Mouse (Mus musculus): Measurements from ENCODE around the gene Ahcyl1. TPM values are rescaled to one million over a fixed set of nuclear protein-coding genes. Genes with fewer than 3 reads are reported as not detected.
"Not testable (repeated sequence)": the region's sequence is repeated elsewhere in the genome, so short reads cannot be mapped to it uniquely, and the experiment has no call there.

Ahcyl1 gene
- polyA plus RNA-seq, 1 experiment from 2014 or later: 37.8 TPM

- no peaks in the 10 kb centered on the region for H3K36me3 ChIP-seq (ENCODE audit: control insufficient read depth, insufficient read depth)
- H3K9me3 ChIP-seq (ENCODE audit: control insufficient read depth): no peaks in the 10 kb centered on the region
- WGBS: 30% methylated on average over 6 of the region's 6 CpGs
- H3K27ac ChIP-seq (ENCODE audit: low read depth, low read length): no peak overlapping the region; the same call in 1 of the 2 replicates
- no peak for TF ChIP-seq CTCF (IDR thresholded peaks at IDR 0.05; ENCODE audit: low read depth)
- peaks cover 5% of the 10 kb centered on the region; the same call in 1 of the 2 replicates for H3K4me1 ChIP-seq (replicated peaks; ENCODE audit: control insufficient read depth, insufficient read depth, low read length)
- H3K9ac ChIP-seq (ENCODE audit: low read depth, low read length): no peak overlapping the region
- no peak overlapping the region for H3K4me2 ChIP-seq (replicated peaks; ENCODE audit: low read depth)
- no peak overlapping the region for H3K4me3 ChIP-seq (ENCODE audit: low read depth, low read length)
- ATAC-seq: no peak
- no peaks in the 10 kb centered on the region for H3K27me3 ChIP-seq (replicated peaks; ENCODE audit: control insufficient read depth, insufficient read depth, low read length)
Observed at GRCm38 (mm10) chr3:107740578-107741207, 44.3 kb upstream of the Ahcyl1 start.

- Histone ChIP-seq H3K27me3 (replicated peaks; ENCODE audit: control insufficient read depth, insufficient read depth, low read length) (no peaks in the 10 kb centered on the region), H3K36me3 (ENCODE audit: control insufficient read depth, insufficient read depth) (no peaks in the 10 kb centered on the region), H3K4me1 (replicated peaks; ENCODE audit: control insufficient read depth, insufficient read depth, low read length) (peaks cover 5% of the 10 kb centered on the region; the same call in 1 of the 2 replicates), H3K27ac (ENCODE audit: low read depth, low read length) (no peak overlapping the region), H3K9me3 (ENCODE audit: control insufficient read depth) (no peaks in the 10 kb centered on the region), H3K9ac (ENCODE audit: low read depth, low read length) (no peak overlapping the region), H3K4me2 (replicated peaks; ENCODE audit: low read depth) (no peak overlapping the region), H3K4me3 (ENCODE audit: low read depth, low read length) (no peak overlapping the region)
- 91% methylated on average over 2 of the region's 2 CpGs for WGBS
- TF ChIP-seq CTCF (IDR thresholded peaks at IDR 0.05; ENCODE audit: low read depth): no peak
- no peak for ATAC-seq
Observed at GRCm38 (mm10) chr3:107739966-107740365, 43.6 kb upstream of the Ahcyl1 start.

GRCm38 (mm10) chr3:107739456-107739855 lies 43.1 kb upstream of the Ahcyl1 start:
- peaks cover 5% of the 10 kb centered on the region; the same call in 1 of the 2 replicates for H3K4me1 ChIP-seq (replicated peaks; ENCODE audit: control insufficient read depth, insufficient read depth, low read length)
- H3K36me3 ChIP-seq (ENCODE audit: control insufficient read depth, insufficient read depth): no peaks in the 10 kb centered on the region
- no peak overlapping the region for H3K9ac ChIP-seq (ENCODE audit: low read depth, low read length)
- no peaks in the 10 kb centered on the region for H3K9me3 ChIP-seq (ENCODE audit: control insufficient read depth)
- no peak overlapping the region for H3K27ac ChIP-seq (ENCODE audit: low read depth, low read length)
- H3K27me3 ChIP-seq (replicated peaks; ENCODE audit: control insufficient read depth, insufficient read depth, low read length): no peaks in the 10 kb centered on the region
- no peak overlapping the region for H3K4me3 ChIP-seq (ENCODE audit: low read depth, low read length)
- no peak overlapping the region for H3K4me2 ChIP-seq (replicated peaks; ENCODE audit: low read depth)
- no peak for ATAC-seq
- TF ChIP-seq CTCF (IDR thresholded peaks at IDR 0.05; ENCODE audit: low read depth): no peak
- WGBS: 75% methylated on average over 3 of the region's 3 CpGs

- Histone ChIP-seq H3K27ac (ENCODE audit: low read depth, low read length) (no peak overlapping the region), H3K9ac (ENCODE audit: low read depth, low read length) (no peak overlapping the region), H3K4me1 (replicated peaks; ENCODE audit: control insufficient read depth, insufficient read depth, low read length) (peaks cover 5% of the 10 kb centered on the region; the same call in 1 of the 2 replicates), H3K27me3 (replicated peaks; ENCODE audit: control insufficient read depth, insufficient read depth, low read length) (no peaks in the 10 kb centered on the region), H3K4me2 (replicated peaks; ENCODE audit: low read depth) (no peak overlapping the region), H3K9me3 (ENCODE audit: control insufficient read depth) (no peaks in the 10 kb centered on the region), H3K36me3 (ENCODE audit: control insufficient read depth, insufficient read depth) (no peaks in the 10 kb centered on the region), H3K4me3 (ENCODE audit: low read depth, low read length) (no peak overlapping the region)
- WGBS: 86% methylated on average over 1 of the region's 1 CpGs
- ATAC-seq: no peak
- 0 out of 2 replicates have a peak, but pooled peaks have one; percentile 11 for TF ChIP-seq CTCF (IDR thresholded peaks at IDR 0.05; ENCODE audit: low read depth)
Observed at GRCm38 (mm10) chr3:107738620-107739019, 42.3 kb upstream of the Ahcyl1 start.

GRCm38 (mm10) chr3:107737609-107738190 lies 41.3 kb upstream of the Ahcyl1 start:
- TF ChIP-seq CTCF (IDR thresholded peaks at IDR 0.05; ENCODE audit: low read depth): no peak
- Histone ChIP-seq H3K4me3 (ENCODE audit: low read depth, low read length) (no peak overlapping the region), H3K9me3 (ENCODE audit: control insufficient read depth) (no peaks in the 10 kb centered on the region), H3K4me1 (replicated peaks; ENCODE audit: control insufficient read depth, insufficient read depth, low read length) (peaks cover 5% of the 10 kb centered on the region; the same call in 1 of the 2 replicates), H3K9ac (ENCODE audit: low read depth, low read length) (no peak overlapping the region), H3K27me3 (replicated peaks; ENCODE audit: control insufficient read depth, insufficient read depth, low read length) (no peaks in the 10 kb centered on the region), H3K4me2 (replicated peaks; ENCODE audit: low read depth) (no peak overlapping the region), H3K27ac (ENCODE audit: low read depth, low read length) (no peak overlapping the region), H3K36me3 (ENCODE audit: control insufficient read depth, insufficient read depth) (no peaks in the 10 kb centered on the region)
- whole genome bisulfite sequencing: 79% methylated on average over 1 of the region's 1 CpGs
- no peak for ATAC-seq

GRCm38 (mm10) chr3:107735620-107736019 lies 39.3 kb upstream of the Ahcyl1 start:
- not testable (repeated sequence) for H3K9ac ChIP-seq (ENCODE audit: low read depth, low read length); H3K4me1 ChIP-seq (replicated peaks; ENCODE audit: control insufficient read depth, insufficient read depth, low read length); H3K9me3 ChIP-seq (ENCODE audit: control insufficient read depth); H3K36me3 ChIP-seq (ENCODE audit: control insufficient read depth, insufficient read depth); ATAC-seq; H3K27me3 ChIP-seq (replicated peaks; ENCODE audit: control insufficient read depth, insufficient read depth, low read length); H3K4me2 ChIP-seq (replicated peaks; ENCODE audit: low read depth); H3K27ac ChIP-seq (ENCODE audit: low read depth, low read length); H3K4me3 ChIP-seq (ENCODE audit: low read depth, low read length)
- 95% methylated on average over 13 of the region's 13 CpGs for WGBS
